Mouse (Mus musculus) natural killer cell, adult 2 months (primary cell): ENCODE data around the gene Frrs1l.

Experiments
- DNase-seq, 2 experiments: peaks; one replicate each; pipeline ENCODE4 v3.0.0; 2022; ENCODE audit warnings: low spot score in 2 of 2

The Frrs1l gene

GRCm38 (mm10) chr4:56989431-56990214 lies 568 bp downstream of the Frrs1l start:
- DNase-seq: no peak

- DNase-seq: no peak
These were observed 24.5 kb downstream of the Frrs1l start for GRCm38 (mm10) chr4:56965586-56966179.

GRCm38 (mm10) chr4:56963687-56964086 lies 26.5 kb downstream of the Frrs1l start:
- no peak for DNase-seq

GRCm38 (mm10) chr4:56961320-56961925 lies 28.8 kb downstream of the Frrs1l start:
- DNase-seq: no peak

- no peak for DNase-seq
These were observed 32.7 kb downstream of the Frrs1l start for GRCm38 (mm10) chr4:56957518-56957917.

GRCm38 (mm10) chr4:56953235-56953634 lies 37.0 kb downstream of the Frrs1l start:
- DNase-seq: no peak

GRCm38 (mm10) chr4:56951701-56952100 lies 38.5 kb downstream of the Frrs1l start:
- DNase-seq: no peak

- no peak for DNase-seq
These were observed 40.7 kb downstream of the Frrs1l start for GRCm38 (mm10) chr4:56949494-56949893.

- peak; percentile 86 to 90 for DNase-seq
These were observed 43.2 kb downstream of the Frrs1l start, which contains the start of gene Tmem245 for GRCm38 (mm10) chr4:56946641-56947640. TSS of gene Tmem245 (minus strand) at chr4:56947437.

- DNase-seq: no peak
These were observed 44.0 kb downstream of the Frrs1l start for GRCm38 (mm10) chr4:56946180-56946579.

- DNase-seq: no peak
These were observed 45.9 kb downstream of the Frrs1l start for GRCm38 (mm10) chr4:56944286-56944685.

GRCm38 (mm10) chr4:56943258-56943657 lies 46.9 kb downstream of the Frrs1l start:
- no peak for DNase-seq

GRCm38 (mm10) chr4:56942567-56942966 lies 47.6 kb downstream of the Frrs1l start:
- DNase-seq: no peak

GRCm38 (mm10) chr4:56941481-56941880 lies 48.7 kb downstream of the Frrs1l start:
- no peak for DNase-seq

- DNase-seq: no peak
These were observed 53.1 kb downstream of the Frrs1l start for GRCm38 (mm10) chr4:56937136-56937535.

GRCm38 (mm10) chr4:56935327-56935726 lies 54.9 kb downstream of the Frrs1l start:
- DNase-seq: no peak

- no peak for DNase-seq
These were observed 57.0 kb downstream of the Frrs1l start for GRCm38 (mm10) chr4:56933154-56933553.

- no peak for DNase-seq
These were observed 58.1 kb downstream of the Frrs1l start for GRCm38 (mm10) chr4:56932096-56932495.

- no peak for DNase-seq
These were observed 59.9 kb downstream of the Frrs1l start for GRCm38 (mm10) chr4:56930312-56930711.

GRCm38 (mm10) chr4:56926971-56927370 lies 63.2 kb downstream of the Frrs1l start:
- DNase-seq: no peak

GRCm38 (mm10) chr4:56922229-56922628 lies 68.0 kb downstream of the Frrs1l start:
- no peak for DNase-seq
